Mouse (Mus musculus) testis, adult 2 months (tissue): ENCODE data around the gene Repin1.

Experiments used
- CTCF ChIP-seq: fragments of 200-500 bp; IDR thresholded peaks from 2 replicates; pipeline ENCODE4 v1.5.1; 2012; ENCODE audit warnings: low read depth, mild to moderate bottlenecking, inconsistent platforms, low read length, moderate library complexity; ENCODE audit not compliant: control insufficient read depth, insufficient read depth, insufficient replicate concordance
- POLR2A ChIP-seq: fragments of 200-500 bp; IDR thresholded peaks from 2 replicates; pipeline ENCODE4 v1.6.1; 2012; ENCODE audit warnings: low read depth, mild to moderate bottlenecking, inconsistent platforms, low read length, moderate library complexity; ENCODE audit not compliant: control insufficient read depth

GRCm38 (mm10) chr6:48566312-48566711, 27.4 kb upstream of the Repin1 start:
- TF ChIP-seq POLR2A: no peak
- TF ChIP-seq CTCF: no peak
